Mouse (Mus musculus) testis, adult 2 months (tissue): ENCODE data around the gene Grk3. TPM values are rescaled to one million over a fixed set of nuclear protein-coding genes. Genes with fewer than 3 reads are reported as not detected.

Experiments
- H3K27ac ChIP-seq: fragments of 200-500 bp; 2 replicates; pipeline ENCODE4 v1.5.1; 2012; ENCODE audit warnings: low read depth, low read length; ENCODE audit not compliant: control insufficient read depth, insufficient read depth
- H3K27me3 ChIP-seq: fragments of 200-500 bp; 2 replicates; pipeline ENCODE4 v1.6.1; 2012; ENCODE audit warnings: mild to moderate bottlenecking, low read length, moderate library complexity; ENCODE audit not compliant: control insufficient read depth, insufficient read depth
- H3K36me3 ChIP-seq: fragments of 200-500 bp; 2 replicates; pipeline ENCODE4 v1.6.1; 2012; ENCODE audit warnings: mild to moderate bottlenecking, low read length; ENCODE audit not compliant: control insufficient read depth, insufficient read depth
- H3K4me1 ChIP-seq: fragments of 200-500 bp; 2 replicates; pipeline ENCODE4 v1.6.1; 2012; ENCODE audit warnings: low read length; ENCODE audit not compliant: control insufficient read depth, insufficient read depth
- H3K4me3 ChIP-seq: fragments of 200-500 bp; 2 replicates; pipeline ENCODE4 v1.5.1; 2012; ENCODE audit warnings: low read depth, mild to moderate bottlenecking, low read length, moderate library complexity, mixed read lengths; ENCODE audit not compliant: control insufficient read depth
- CTCF ChIP-seq: fragments of 200-500 bp; IDR thresholded peaks from 2 replicates; pipeline ENCODE4 v1.5.1; 2012; ENCODE audit warnings: low read depth, mild to moderate bottlenecking, inconsistent platforms, low read length, moderate library complexity; ENCODE audit not compliant: control insufficient read depth, insufficient read depth, insufficient replicate concordance
- POLR2A ChIP-seq: fragments of 200-500 bp; IDR thresholded peaks from 2 replicates; pipeline ENCODE4 v1.6.1; 2012; ENCODE audit warnings: low read depth, mild to moderate bottlenecking, inconsistent platforms, low read length, moderate library complexity; ENCODE audit not compliant: control insufficient read depth
- polyA plus RNA-seq: library from polyadenylated mRNA; depleted of rRNA; stranded (reverse); fragments of >200 nt; gene quantifications from 2 replicates; pipeline ENCODE4 v1.2.3, GENCODE M21; 2012

The Grk3 gene
- polyA plus RNA-seq, 1 experiment: 15.8 TPM

GRCm38 (mm10) chr5:112958293-112958692 lies 57.3 kb downstream of the Grk3 start:
- H3K27ac ChIP-seq: no peak overlapping the region
- H3K27me3 ChIP-seq: no peaks in the 10 kb centered on the region
- H3K4me3 ChIP-seq: no peak overlapping the region
- no peaks in the 10 kb centered on the region for H3K36me3 ChIP-seq
- TF ChIP-seq POLR2A (no peak), CTCF (no peak)
- no peaks in the 10 kb centered on the region; the same call in 1 of the 2 replicates for H3K4me1 ChIP-seq

DNA sequence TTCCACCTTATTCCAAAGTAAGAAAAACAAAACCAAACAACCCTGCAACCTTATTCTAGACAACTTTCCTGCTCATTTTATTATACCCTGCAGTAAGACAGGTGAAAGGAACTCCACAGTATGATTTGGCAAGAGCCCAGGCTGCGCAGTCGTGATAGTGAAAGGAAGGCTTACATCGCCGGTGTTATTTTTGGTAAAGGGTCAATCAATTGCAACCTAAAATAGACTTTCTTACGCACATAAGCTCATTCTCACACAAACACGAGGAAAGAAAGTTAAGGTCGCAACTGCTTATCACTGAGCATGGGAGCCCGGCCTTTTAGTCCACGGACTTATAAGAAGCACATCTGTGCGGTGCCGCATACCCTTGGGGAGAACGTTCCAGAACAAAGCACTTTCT lies 58.8 kb downstream of the Grk3 start:
- H3K27ac ChIP-seq: no peak overlapping the region
- no peak overlapping the region for H3K4me3 ChIP-seq
- H3K4me1 ChIP-seq: no peaks in the 10 kb centered on the region; the same call in 1 of the 2 replicates
- H3K36me3 ChIP-seq: no peaks in the 10 kb centered on the region
- TF ChIP-seq CTCF (no peak), POLR2A (no peak)
- no peaks in the 10 kb centered on the region for H3K27me3 ChIP-seq

DNA sequence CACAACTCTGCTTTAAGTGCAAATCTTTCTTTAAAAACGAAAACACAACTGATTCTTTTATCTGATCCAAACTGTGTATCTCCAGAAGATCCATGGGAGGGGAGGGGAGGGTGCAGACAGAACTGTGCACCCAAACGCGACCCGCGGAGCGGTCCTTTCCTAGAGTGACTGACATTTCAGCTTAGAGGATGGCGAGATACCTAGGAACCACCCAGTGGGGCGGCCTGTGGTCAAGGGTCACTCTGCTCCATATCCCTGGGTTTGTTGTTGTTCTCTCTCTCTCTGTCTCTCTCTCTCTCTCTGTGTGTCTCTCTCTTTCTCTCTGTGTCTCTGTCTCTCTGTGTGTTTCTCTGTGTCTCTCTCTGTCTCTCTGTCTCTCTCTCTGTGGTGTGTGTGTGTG lies 59.2 kb downstream of the Grk3 start:
- Histone ChIP-seq H3K4me3 (no peak overlapping the region), H3K27ac (no peak overlapping the region), H3K27me3 (no peaks in the 10 kb centered on the region), H3K4me1 (no peaks in the 10 kb centered on the region; the same call in 1 of the 2 replicates), H3K36me3 (no peaks in the 10 kb centered on the region)
- TF ChIP-seq CTCF (no peak), POLR2A (no peak)

DNA sequence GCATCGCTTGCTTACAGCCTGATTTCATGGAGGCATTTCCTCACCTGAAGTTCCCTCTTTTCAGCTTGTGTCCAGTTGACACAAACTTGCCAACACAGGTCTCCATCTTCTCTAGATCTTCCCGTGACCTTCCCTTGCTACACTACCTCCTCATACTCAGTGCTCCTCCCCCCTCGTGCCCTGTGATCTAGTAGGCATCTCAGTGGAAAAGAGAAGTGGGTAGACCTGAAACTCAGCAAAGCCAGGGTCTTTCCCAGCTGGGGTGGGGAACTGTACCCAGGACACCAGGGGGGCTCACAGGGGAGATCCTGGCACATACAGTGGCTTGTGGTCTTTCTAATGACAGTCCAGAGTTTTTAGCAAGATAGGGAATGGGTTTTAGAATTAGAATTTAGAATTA lies 64.7 kb downstream of the Grk3 start:
- no peaks in the 10 kb centered on the region for H3K4me1 ChIP-seq
- H3K27ac ChIP-seq: no peak overlapping the region
- no peaks in the 10 kb centered on the region for H3K36me3 ChIP-seq
- no peaks in the 10 kb centered on the region for H3K27me3 ChIP-seq
- H3K4me3 ChIP-seq: no peak overlapping the region
- TF ChIP-seq CTCF (no peak), POLR2A (no peak)

GRCm38 (mm10) chr5:112945925-112946324 lies 69.7 kb downstream of the Grk3 start:
- Histone ChIP-seq H3K27ac (no peak overlapping the region), H3K36me3 (no peaks in the 10 kb centered on the region), H3K4me3 (no peak overlapping the region), H3K4me1 (no peaks in the 10 kb centered on the region), H3K27me3 (no peaks in the 10 kb centered on the region)
- no peak for TF ChIP-seq CTCF
- TF ChIP-seq POLR2A: no peak

DNA sequence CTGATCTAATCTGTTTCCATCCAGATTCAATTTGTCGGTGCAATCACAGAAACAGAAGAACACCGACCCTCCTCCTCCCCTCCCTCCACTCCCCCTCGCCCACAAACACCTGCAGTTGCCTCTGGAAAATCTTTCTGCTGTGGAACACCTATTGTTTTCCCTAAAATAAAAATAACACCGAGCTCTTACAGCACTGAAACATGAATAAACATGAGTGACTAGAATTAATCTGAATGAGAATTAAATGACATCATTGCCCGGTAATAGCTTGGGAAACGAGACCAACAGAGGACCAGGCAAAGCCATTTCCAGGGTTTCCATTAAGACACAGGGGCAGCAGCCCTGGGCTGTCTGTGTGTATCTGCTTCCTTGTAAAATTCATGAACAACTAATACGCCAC lies 73.3 kb downstream of the Grk3 start:
- Histone ChIP-seq H3K4me1 (no peaks in the 10 kb centered on the region), H3K27ac (no peak overlapping the region), H3K36me3 (no peaks in the 10 kb centered on the region), H3K27me3 (no peaks in the 10 kb centered on the region), H3K4me3 (no peak overlapping the region)
- TF ChIP-seq POLR2A (no peak), CTCF (no peak)

- Histone ChIP-seq H3K4me3 (no peak overlapping the region), H3K36me3 (no peaks in the 10 kb centered on the region), H3K27ac (no peak overlapping the region), H3K27me3 (no peaks in the 10 kb centered on the region), H3K4me1 (no peaks in the 10 kb centered on the region)
- no peak for TF ChIP-seq POLR2A
- no peak for TF ChIP-seq CTCF
Measured at GRCm38 (mm10) chr5:112941001-112941400, 74.6 kb downstream of the Grk3 start.

DNA sequence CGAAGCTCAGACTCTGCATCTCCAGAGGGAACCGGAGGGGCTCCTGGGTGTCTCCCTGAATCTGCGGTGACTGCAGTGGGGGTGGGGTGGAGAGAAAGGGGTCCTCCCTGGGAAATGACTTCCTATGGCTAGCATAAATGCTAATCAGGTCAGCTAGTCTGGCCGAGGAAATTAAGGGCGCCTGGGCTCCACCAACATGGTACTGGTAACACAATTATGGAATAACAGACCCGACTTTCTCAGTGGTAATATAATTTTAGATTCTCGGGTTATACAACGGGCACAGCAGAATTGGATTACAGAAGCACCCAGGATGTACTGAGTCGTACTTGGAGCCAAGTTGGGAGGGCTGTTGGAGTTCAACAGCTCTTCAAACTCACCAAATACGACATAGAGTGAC lies 79.0 kb downstream of the Grk3 start:
- TF ChIP-seq CTCF (no peak), POLR2A (no peak)
- no peaks in the 10 kb centered on the region for H3K4me1 ChIP-seq

More for the DNA sequence above, 79.0 kb downstream of the Grk3 start:
- H3K27ac ChIP-seq: no peak overlapping the region
- no peaks in the 10 kb centered on the region for H3K36me3 ChIP-seq
- no peak overlapping the region for H3K4me3 ChIP-seq
- H3K27me3 ChIP-seq: no peaks in the 10 kb centered on the region
